Mouse (Mus musculus) heart, postnatal 4 days (tissue): ENCODE measurements at regions not wholly inside any gene's neighbourhood (a gene's known extent, or its start where the extent isn't known, plus 50 kb on each side); places are given as distances from the start of the nearest gene placed in this dataset.

Source experiments
- DNase-seq: peaks from one replicate; pipeline ENCODE4 v3.0.0; 2021

GRCm38 (mm10) chr12:70673188-70673587 lies 152.1 kb upstream of the Frmd6 start:
- DNase-seq = no peak

- no peak for DNase-seq
Measured at GRCm38 (mm10) chr12:70674144-70674543, 151.2 kb upstream of the Frmd6 start.

DNA sequence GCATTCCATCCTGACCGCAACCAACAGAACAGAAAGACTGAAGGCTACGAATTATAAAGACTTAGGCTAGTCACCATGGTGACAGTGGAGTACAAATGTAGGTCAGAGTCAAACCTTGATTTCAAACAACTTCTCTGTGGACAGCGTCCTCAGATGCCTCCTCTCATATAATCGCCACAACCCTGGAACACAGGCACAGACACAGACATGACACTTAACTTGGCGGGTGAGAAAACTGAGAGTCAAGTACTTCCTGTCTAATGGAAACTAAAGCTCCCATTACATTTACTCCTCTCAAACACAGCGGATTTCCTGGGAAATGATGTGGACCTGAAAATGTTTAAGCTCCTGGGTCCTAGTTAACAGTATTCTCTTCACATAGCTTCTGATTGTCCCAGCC lies 149.5 kb upstream of the Frmd6 start:
- DNase-seq = no peak

DNA sequence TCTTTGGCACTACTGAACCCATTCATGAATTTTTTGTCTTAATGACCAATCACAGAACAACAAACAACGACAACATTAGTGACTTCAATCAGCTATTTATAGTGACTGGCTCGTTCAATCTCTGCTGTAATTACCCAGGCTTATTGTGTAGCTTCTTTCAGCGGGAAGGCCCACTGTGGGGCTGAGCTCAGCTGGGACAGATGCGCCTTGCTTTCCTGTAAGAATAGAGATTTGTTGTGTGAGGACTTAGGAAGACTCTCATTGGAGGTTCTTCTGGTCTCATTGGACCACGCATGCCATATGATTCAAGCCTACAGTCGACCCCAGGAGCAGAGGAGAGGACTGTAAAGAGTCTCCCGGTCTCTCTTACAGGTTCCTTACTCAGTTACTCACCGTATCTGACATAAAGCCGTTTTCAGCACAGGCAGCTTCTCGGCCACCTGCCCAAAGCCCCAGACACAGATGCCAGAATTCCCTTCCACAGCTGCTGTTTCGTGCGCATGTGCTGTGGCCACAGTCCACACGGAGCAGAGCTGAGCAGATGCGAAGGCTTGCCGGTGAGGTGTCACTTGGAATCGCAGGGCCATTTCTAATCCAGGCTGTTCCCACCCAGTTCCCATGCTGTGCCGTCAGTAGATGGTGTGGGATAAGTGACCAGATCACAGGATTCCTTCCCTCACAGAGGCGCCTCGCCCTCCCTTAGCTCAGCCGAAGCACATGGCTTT lies 145.5 kb upstream of the Frmd6 start:
- peak; percentile 71 for DNase-seq

- no peak for DNase-seq
Measured at GRCm38 (mm10) chr12:70681407-70681990, 143.8 kb upstream of the Frmd6 start.

- peak; percentile 40 for DNase-seq
Measured at GRCm38 (mm10) chr12:70684354-70684753, 141.0 kb upstream of the Frmd6 start.

DNA sequence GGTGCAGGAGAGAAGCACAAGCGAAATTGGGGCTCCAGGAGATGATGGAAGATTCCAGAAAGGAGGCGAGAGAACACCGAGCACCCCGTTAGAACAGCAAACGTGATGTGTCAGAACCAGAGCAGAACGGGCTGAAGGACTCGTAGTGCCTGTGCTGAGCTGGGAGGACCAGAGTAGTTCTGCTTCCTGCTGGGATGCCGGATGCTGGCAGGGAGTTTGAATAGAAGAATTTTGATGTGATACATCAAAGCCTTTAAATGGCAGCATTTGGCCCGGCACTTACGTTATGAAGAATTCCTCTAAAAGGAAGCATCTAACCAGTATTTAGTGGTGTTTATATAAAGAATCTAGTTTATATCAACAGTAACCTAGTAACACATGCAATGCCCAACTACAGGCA lies 139.9 kb upstream of the Frmd6 start:
- DNase-seq = no peak

DNA sequence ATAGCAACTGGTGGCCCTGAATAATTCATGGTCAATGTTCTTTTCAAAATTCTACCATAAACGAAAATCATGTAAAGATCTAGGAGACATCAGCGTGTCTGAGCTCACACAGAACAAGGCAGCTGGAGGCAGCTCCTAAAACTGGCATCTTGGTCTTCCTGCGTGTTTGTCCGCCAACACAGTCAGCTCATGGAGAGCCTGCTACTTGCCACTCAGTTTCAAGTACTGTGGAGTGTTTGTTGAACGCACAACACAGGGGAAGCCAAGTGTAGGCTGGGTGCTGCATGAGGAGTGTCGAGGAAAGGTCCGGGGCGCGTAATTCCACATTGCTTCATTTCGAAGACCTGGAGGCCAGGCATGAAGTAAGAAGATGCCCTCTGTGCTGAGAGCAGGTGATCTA lies 139.0 kb upstream of the Frmd6 start:
- DNase-seq = no peak

- DNase-seq = peak; percentile 70
Measured at GRCm38 (mm10) chr12:70686971-70687370, 138.3 kb upstream of the Frmd6 start.

- no peak for DNase-seq
Measured at GRCm38 (mm10) chr12:70695162-70695561, 130.2 kb upstream of the Frmd6 start.

GRCm38 (mm10) chr12:70696256-70696655 lies 129.1 kb upstream of the Frmd6 start:
- no peak for DNase-seq

GRCm38 (mm10) chr12:70698466-70698865 lies 126.8 kb upstream of the Frmd6 start:
- no peak for DNase-seq

GRCm38 (mm10) chr12:70702473-70702872 lies 122.8 kb upstream of the Frmd6 start:
- DNase-seq = no peak

DNA sequence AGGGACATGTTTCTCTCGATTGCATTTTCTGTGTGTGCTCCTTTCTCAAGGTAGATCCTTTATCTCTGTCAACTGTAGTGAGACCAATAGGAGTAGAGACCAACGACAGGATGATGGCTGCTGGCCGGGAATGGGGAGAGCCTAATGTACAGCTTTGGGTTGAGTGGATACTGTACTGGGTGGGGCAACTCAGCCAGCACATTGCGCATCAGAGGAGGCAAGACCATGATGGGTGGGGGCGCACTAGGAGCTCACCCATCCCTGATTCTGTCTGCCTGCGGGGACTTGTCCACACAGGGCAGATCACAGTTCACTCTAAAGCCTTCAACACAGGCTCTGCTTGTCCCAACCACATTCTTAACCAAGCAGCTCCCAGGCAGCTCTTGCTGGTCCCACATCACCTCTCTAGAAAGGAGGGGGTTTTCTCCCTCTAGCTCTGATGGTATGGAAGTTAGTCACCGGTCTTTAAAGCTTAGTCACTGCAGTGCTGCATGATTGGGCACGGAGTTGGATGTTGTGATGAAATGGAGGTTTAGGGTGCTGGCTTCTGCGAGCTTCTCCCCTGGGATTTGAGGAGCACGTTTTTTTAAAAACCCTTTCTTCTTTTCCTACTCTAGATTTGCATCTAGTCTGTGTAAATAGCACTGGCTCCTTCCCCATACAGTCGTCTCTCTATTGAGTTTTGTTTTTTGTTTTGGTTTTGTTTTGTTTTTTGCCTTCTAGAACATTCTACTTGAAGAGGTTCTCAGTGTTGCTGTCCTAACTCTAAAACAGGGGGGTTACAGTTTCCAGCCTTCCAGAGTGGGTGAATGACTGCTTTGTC lies 118.3 kb upstream of the Frmd6 start:
- no peak for DNase-seq

DNA sequence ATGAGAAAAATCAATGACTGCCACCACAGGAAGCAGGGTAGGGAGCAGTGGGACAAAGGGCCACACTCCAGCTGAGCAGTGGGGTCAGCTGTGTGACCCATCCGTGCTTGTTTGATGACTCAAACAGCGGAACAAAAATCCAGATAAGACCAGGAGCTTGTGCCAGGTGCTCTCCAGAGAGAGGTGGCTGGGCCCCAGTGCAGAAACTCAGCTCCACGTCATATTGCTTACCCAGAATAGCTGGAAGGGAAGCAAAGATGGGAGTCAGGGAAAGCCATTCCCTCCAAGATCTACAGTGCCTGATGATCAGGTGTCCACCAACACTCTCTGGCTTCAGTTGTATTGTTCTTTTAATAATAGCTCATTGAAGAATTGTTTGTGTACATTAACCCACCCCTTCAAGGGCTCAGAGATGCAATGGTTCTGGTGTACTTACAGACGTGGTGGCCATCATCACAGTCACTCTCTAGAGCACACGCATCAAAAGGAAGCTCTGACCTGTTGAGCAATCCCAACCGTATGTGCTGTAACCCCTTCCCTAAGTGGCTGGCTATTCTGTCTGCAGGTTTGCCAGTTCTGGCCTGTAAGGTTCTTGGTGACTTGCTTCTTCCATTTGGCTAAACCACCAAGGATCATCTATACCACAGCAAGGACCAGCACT lies 117.6 kb upstream of the Frmd6 start:
- peak; percentile 45 for DNase-seq

GRCm38 (mm10) chr12:70708290-70708668 lies 117.0 kb upstream of the Frmd6 start:
- DNase-seq = no peak

- DNase-seq = no peak
Measured at GRCm38 (mm10) chr12:70710311-70710710, 115.0 kb upstream of the Frmd6 start.

GRCm38 (mm10) chr12:70711030-70711429 lies 114.3 kb upstream of the Frmd6 start:
- DNase-seq = no peak

GRCm38 (mm10) chr12:70712322-70713024 lies 112.8 kb upstream of the Frmd6 start:
- DNase-seq = no peak

DNA sequence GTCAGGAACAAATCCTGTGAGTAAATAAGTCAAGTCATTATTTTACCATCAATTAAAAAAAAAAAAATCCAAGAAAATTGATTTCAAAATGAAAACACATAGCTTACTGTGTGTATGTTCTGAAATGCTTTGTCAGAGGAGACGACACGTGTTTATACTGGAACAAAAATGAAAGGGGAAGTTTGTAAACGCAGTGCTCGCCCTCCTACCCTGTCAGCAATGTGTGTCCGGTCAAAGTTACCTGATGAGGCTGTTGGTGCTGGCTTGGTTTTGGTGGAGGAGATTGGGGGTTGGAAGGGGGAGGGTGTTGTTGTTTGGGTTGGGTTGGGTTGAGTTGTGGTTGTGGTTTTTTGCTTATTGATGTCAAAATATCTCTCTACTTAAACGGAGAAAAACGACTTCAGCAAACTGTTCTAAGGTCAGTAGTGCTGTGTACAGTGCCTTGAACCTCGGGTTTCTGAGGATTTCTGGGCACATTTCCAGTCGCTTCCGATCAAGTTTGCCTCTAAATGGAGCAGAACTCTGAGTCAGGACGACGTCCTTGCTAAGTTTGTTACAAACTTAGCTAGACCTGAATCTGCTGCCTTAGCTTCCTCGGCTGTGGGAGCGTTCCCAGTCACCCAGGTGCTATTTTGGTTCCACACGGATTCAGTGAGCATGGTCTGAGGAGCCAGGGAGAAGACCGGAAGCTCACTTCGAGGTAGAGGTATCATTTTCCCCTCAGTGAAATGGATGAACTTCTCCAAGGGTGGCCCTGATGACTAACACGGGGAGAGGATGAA lies 111.6 kb upstream of the Frmd6 start:
- no peak for DNase-seq

- no peak for DNase-seq
Measured at GRCm38 (mm10) chr12:70714281-70714679, 111.0 kb upstream of the Frmd6 start.

GRCm38 (mm10) chr12:70715836-70716235 lies 109.5 kb upstream of the Frmd6 start:
- DNase-seq = no peak
